Mouse (Mus musculus) cerebellum, adult 9-11 months (tissue): Measurements from ENCODE around the gene Olfr1279.
"Not testable (repeated sequence)": the region's sequence is repeated elsewhere in the genome, so short reads cannot be mapped to it uniquely, and the experiment has no call there.

Experiments
- DNase-seq: peaks from one replicate; pipeline ENCODE4 v3.0.0; 2022

Gene Olfr1279

GRCm38 (mm10) chr2:111300374-111300773, at the start of gene Olfr1279:
Gene Olfr1279, plus strand, starts transcription at chr2:111300635.
- DNase-seq: no peak

- no peak for DNase-seq
Measured at GRCm38 (mm10) chr2:111254216-111254615, 46.2 kb upstream of the Olfr1279 start, which contains the start of gene Olfr1276. Gene Olfr1276, plus strand, starts transcription at chr2:111254516.

GRCm38 (mm10) chr2:111274006-111274405, 26.4 kb upstream of the Olfr1279 start, which contains the start of gene Olfr1277:
Gene Olfr1277, minus strand, starts transcription at chr2:111274106.
- no peak for DNase-seq

GRCm38 (mm10) chr2:111289836-111290235, 10.6 kb upstream of the Olfr1279 start, which contains the start of gene Olfr1278:
Gene Olfr1278, plus strand, starts transcription at chr2:111290136.
- DNase-seq: no peak

GRCm38 (mm10) chr2:111298541-111298940, 1.9 kb upstream of the Olfr1279 start:
- DNase-seq: no peak

GRCm38 (mm10) chr2:111313717-111314116, 13.3 kb downstream of the Olfr1279 start, which contains the start of gene Olfr1280:
Gene Olfr1280, plus strand, starts transcription at chr2:111314017.
- DNase-seq: no peak

GRCm38 (mm10) chr2:111326220-111326619, 25.8 kb downstream of the Olfr1279 start, which contains the start of gene Olfr1281:
Gene Olfr1281, plus strand, starts transcription at chr2:111326520.
- no peak for DNase-seq

GRCm38 (mm10) chr2:111333721-111334120, 33.3 kb downstream of the Olfr1279 start:
- DNase-seq: not testable (repeated sequence)

- no peak for DNase-seq
Measured at GRCm38 (mm10) chr2:111335976-111336375, 35.5 kb downstream of the Olfr1279 start, which contains the start of gene Olfr1282. Gene Olfr1282, minus strand, starts transcription at chr2:111336076.
